Mouse (Mus musculus): ENCODE data around the gene Sh3bgrl. TPM values are rescaled to one million over a fixed set of nuclear protein-coding genes. Genes with fewer than 3 reads are reported as not detected.

The Sh3bgrl gene
- polyA plus RNA-seq, 1 experiment from 2014 or later: 88.5 TPM

- no peaks in the 10 kb centered on the region for H3K9me3 ChIP-seq (ENCODE audit: control insufficient read depth, low read length)
- H3K9ac ChIP-seq (ENCODE audit: low read depth, low read length): no peak overlapping the region
- 31% methylated on average over 3 of the region's 3 CpGs for WGBS
- H3K4me1 ChIP-seq (ENCODE audit: control insufficient read depth, insufficient read depth, low read length): no peaks in the 10 kb centered on the region
- ATAC-seq (ENCODE audit: low read depth): peak; percentile 89; the same call in 1 of the 2 replicates
- H3K27me3 ChIP-seq (replicated peaks; ENCODE audit: control insufficient read depth, insufficient read depth, low read length): no peaks in the 10 kb centered on the region
- H3K4me2 ChIP-seq (ENCODE audit: low read depth, low read length): no peak overlapping the region
- no peaks in the 10 kb centered on the region for H3K36me3 ChIP-seq (ENCODE audit: control insufficient read depth, insufficient read depth, low read length)
- H3K4me3 ChIP-seq (ENCODE audit: low read depth, low read length): no peak overlapping the region
- no peak overlapping the region for H3K27ac ChIP-seq (replicated peaks; ENCODE audit: low read depth, low read length)
- peak; percentile 1 for DNase-seq (ENCODE audit: low spot score)
These were observed 80.3 kb downstream of the Sh3bgrl start for GRCm38 (mm10) chrX:109175470-109175869.

- no peak for ATAC-seq (ENCODE audit: low read depth)
- DNase-seq (ENCODE audit: low spot score): no peak
- H3K9ac ChIP-seq (ENCODE audit: low read depth, low read length): no peak overlapping the region
- H3K27me3 ChIP-seq (replicated peaks; ENCODE audit: control insufficient read depth, insufficient read depth, low read length): no peaks in the 10 kb centered on the region
- no peak overlapping the region for H3K27ac ChIP-seq (replicated peaks; ENCODE audit: low read depth, low read length)
- no peak overlapping the region for H3K4me2 ChIP-seq (ENCODE audit: low read depth, low read length)
- 84% methylated on average over 4 of the region's 4 CpGs for WGBS
- no peaks in the 10 kb centered on the region for H3K4me1 ChIP-seq (ENCODE audit: control insufficient read depth, insufficient read depth, low read length)
- no peak overlapping the region for H3K4me3 ChIP-seq (ENCODE audit: low read depth, low read length)
- H3K9me3 ChIP-seq (ENCODE audit: control insufficient read depth, low read length): no peaks in the 10 kb centered on the region
- H3K36me3 ChIP-seq (ENCODE audit: control insufficient read depth, insufficient read depth, low read length): no peaks in the 10 kb centered on the region
These were observed 89.7 kb downstream of the Sh3bgrl start for GRCm38 (mm10) chrX:109184706-109185478.

GRCm38 (mm10) chrX:109189607-109190006 is 94.4 kb downstream of the Sh3bgrl start:
- H3K4me3 ChIP-seq (ENCODE audit: low read depth, low read length): no peak overlapping the region
- DNase-seq (ENCODE audit: low spot score): no peak
- H3K4me2 ChIP-seq (ENCODE audit: low read depth, low read length): no peak overlapping the region
- H3K27me3 ChIP-seq (replicated peaks; ENCODE audit: control insufficient read depth, insufficient read depth, low read length): no peaks in the 10 kb centered on the region
- no peaks in the 10 kb centered on the region for H3K4me1 ChIP-seq (ENCODE audit: control insufficient read depth, insufficient read depth, low read length)
- no peaks in the 10 kb centered on the region for H3K36me3 ChIP-seq (ENCODE audit: control insufficient read depth, insufficient read depth, low read length)
- H3K9me3 ChIP-seq (ENCODE audit: control insufficient read depth, low read length): no peaks in the 10 kb centered on the region
- H3K9ac ChIP-seq (ENCODE audit: low read depth, low read length): no peak overlapping the region
- WGBS: 87% methylated on average over 4 of the region's 4 CpGs
- no peak overlapping the region for H3K27ac ChIP-seq (replicated peaks; ENCODE audit: low read depth, low read length)
- ATAC-seq (ENCODE audit: low read depth): no peak

GRCm38 (mm10) chrX:109190969-109191368 is 95.8 kb downstream of the Sh3bgrl start:
- 56% methylated on average over 4 of the region's 4 CpGs for WGBS
- DNase-seq (ENCODE audit: low spot score): peak; percentile 8

GRCm38 (mm10) chrX:109191436-109191835 is 96.3 kb downstream of the Sh3bgrl start:
- no peak overlapping the region for H3K4me3 ChIP-seq (ENCODE audit: low read depth, low read length)
- H3K4me1 ChIP-seq (ENCODE audit: control insufficient read depth, insufficient read depth, low read length): no peaks in the 10 kb centered on the region
- no peak overlapping the region for H3K4me2 ChIP-seq (ENCODE audit: low read depth, low read length)
- 52% methylated on average over 4 of the region's 4 CpGs for WGBS
- DNase-seq (ENCODE audit: low spot score): peak; percentile 12
- H3K36me3 ChIP-seq (ENCODE audit: control insufficient read depth, insufficient read depth, low read length): no peaks in the 10 kb centered on the region
- no peak overlapping the region for H3K9ac ChIP-seq (ENCODE audit: low read depth, low read length)
- no peak overlapping the region for H3K27ac ChIP-seq (replicated peaks; ENCODE audit: low read depth, low read length)
- H3K9me3 ChIP-seq (ENCODE audit: control insufficient read depth, low read length): no peaks in the 10 kb centered on the region
- no peak for ATAC-seq (ENCODE audit: low read depth)
- no peaks in the 10 kb centered on the region for H3K27me3 ChIP-seq (replicated peaks; ENCODE audit: control insufficient read depth, insufficient read depth, low read length)

More at GRCm38 (mm10) chrX:109190969-109191368, 95.8 kb downstream of the Sh3bgrl start:
- Histone ChIP-seq H3K27ac (replicated peaks; ENCODE audit: low read depth, low read length) (no peak overlapping the region; the same call in 1 of the 2 replicates), H3K9ac (ENCODE audit: low read depth, low read length) (no peak overlapping the region), H3K4me1 (ENCODE audit: control insufficient read depth, insufficient read depth, low read length) (no peaks in the 10 kb centered on the region), H3K9me3 (ENCODE audit: control insufficient read depth, low read length) (no peaks in the 10 kb centered on the region), H3K36me3 (ENCODE audit: control insufficient read depth, insufficient read depth, low read length) (no peaks in the 10 kb centered on the region), H3K27me3 (replicated peaks; ENCODE audit: control insufficient read depth, insufficient read depth, low read length) (no peaks in the 10 kb centered on the region), H3K4me2 (ENCODE audit: low read depth, low read length) (no peak overlapping the region), H3K4me3 (ENCODE audit: low read depth, low read length) (no peak overlapping the region)
- ATAC-seq (ENCODE audit: low read depth): no peak

- H3K36me3 ChIP-seq (ENCODE audit: control insufficient read depth, insufficient read depth, low read length): no peaks in the 10 kb centered on the region
- H3K27ac ChIP-seq (replicated peaks; ENCODE audit: low read depth, low read length): no peak within 1 kb of the TSS
- WGBS: 48% methylated on average over 4 of the region's 4 CpGs
- H3K4me2 ChIP-seq (ENCODE audit: low read depth, low read length): no peak within 1 kb of the TSS
- H3K9ac ChIP-seq (ENCODE audit: low read depth, low read length): no peak within 1 kb of the TSS
- H3K4me3 ChIP-seq (ENCODE audit: low read depth, low read length): no peak within 1 kb of the TSS
- ATAC-seq (ENCODE audit: low read depth): no peak
- H3K27me3 ChIP-seq (replicated peaks; ENCODE audit: control insufficient read depth, insufficient read depth, low read length): no peaks in the 10 kb centered on the region
- no peak for DNase-seq (ENCODE audit: low spot score)
- H3K9me3 ChIP-seq (ENCODE audit: control insufficient read depth, low read length): no peaks in the 10 kb centered on the region
- no peaks in the 10 kb centered on the region for H3K4me1 ChIP-seq (ENCODE audit: control insufficient read depth, insufficient read depth, low read length)
These were observed 101.3 kb downstream of the Sh3bgrl start, which contains the start of gene Gm6377 for GRCm38 (mm10) chrX:109196468-109196867. Gm6377 (plus strand) TSS chrX:109196756.

- ATAC-seq (ENCODE audit: low read depth): no peak
- Histone ChIP-seq H3K36me3 (ENCODE audit: control insufficient read depth, insufficient read depth, low read length) (no peaks in the 10 kb centered on the region), H3K4me1 (ENCODE audit: control insufficient read depth, insufficient read depth, low read length) (no peaks in the 10 kb centered on the region), H3K9me3 (ENCODE audit: control insufficient read depth, low read length) (no peaks in the 10 kb centered on the region), H3K27me3 (replicated peaks; ENCODE audit: control insufficient read depth, insufficient read depth, low read length) (no peaks in the 10 kb centered on the region), H3K4me2 (ENCODE audit: low read depth, low read length) (no peak overlapping the region), H3K4me3 (ENCODE audit: low read depth, low read length) (no peak overlapping the region), H3K27ac (replicated peaks; ENCODE audit: low read depth, low read length) (no peak overlapping the region), H3K9ac (ENCODE audit: low read depth, low read length) (no peak overlapping the region)
- no peak for DNase-seq (ENCODE audit: low spot score)
These were observed 112.7 kb downstream of the Sh3bgrl start for GRCm38 (mm10) chrX:109207843-109208242.

GRCm38 (mm10) chrX:109228720-109229119 is 133.6 kb downstream of the Sh3bgrl start:
- no peak overlapping the region for H3K27ac ChIP-seq (replicated peaks; ENCODE audit: low read depth, low read length)
- H3K27me3 ChIP-seq (replicated peaks; ENCODE audit: control insufficient read depth, insufficient read depth, low read length): no peaks in the 10 kb centered on the region
- no peaks in the 10 kb centered on the region for H3K36me3 ChIP-seq (ENCODE audit: control insufficient read depth, insufficient read depth, low read length)
- WGBS: 92% methylated on average over 1 of the region's 1 CpGs
- ATAC-seq (ENCODE audit: low read depth) (no peak), DNase-seq (ENCODE audit: low spot score) (no peak)
- H3K4me1 ChIP-seq (ENCODE audit: control insufficient read depth, insufficient read depth, low read length): no peaks in the 10 kb centered on the region
- H3K4me3 ChIP-seq (ENCODE audit: low read depth, low read length): no peak overlapping the region
- no peaks in the 10 kb centered on the region for H3K9me3 ChIP-seq (ENCODE audit: control insufficient read depth, low read length)
- no peak overlapping the region for H3K9ac ChIP-seq (ENCODE audit: low read depth, low read length)
- no peak overlapping the region for H3K4me2 ChIP-seq (ENCODE audit: low read depth, low read length)

Data from embryonic facial prominence, embryonic 14.5 days (tissue).